Mouse (Mus musculus) testis, adult 2 months (tissue): ENCODE data around the gene Atl3. TPM values are rescaled to one million over a fixed set of nuclear protein-coding genes. Genes with fewer than 3 reads are reported as not detected.

Experiments
- H3K27ac ChIP-seq: fragments of 200-500 bp; 2 replicates; pipeline ENCODE4 v1.5.1; 2012; ENCODE audit warnings: low read depth, low read length; ENCODE audit not compliant: control insufficient read depth, insufficient read depth
- H3K27me3 ChIP-seq: fragments of 200-500 bp; 2 replicates; pipeline ENCODE4 v1.6.1; 2012; ENCODE audit warnings: mild to moderate bottlenecking, low read length, moderate library complexity; ENCODE audit not compliant: control insufficient read depth, insufficient read depth
- H3K36me3 ChIP-seq: fragments of 200-500 bp; 2 replicates; pipeline ENCODE4 v1.6.1; 2012; ENCODE audit warnings: mild to moderate bottlenecking, low read length; ENCODE audit not compliant: control insufficient read depth, insufficient read depth
- H3K4me1 ChIP-seq: fragments of 200-500 bp; 2 replicates; pipeline ENCODE4 v1.6.1; 2012; ENCODE audit warnings: low read length; ENCODE audit not compliant: control insufficient read depth, insufficient read depth
- H3K4me3 ChIP-seq: fragments of 200-500 bp; 2 replicates; pipeline ENCODE4 v1.5.1; 2012; ENCODE audit warnings: low read depth, mild to moderate bottlenecking, low read length, moderate library complexity, mixed read lengths; ENCODE audit not compliant: control insufficient read depth
- CTCF ChIP-seq: fragments of 200-500 bp; IDR thresholded peaks from 2 replicates; pipeline ENCODE4 v1.5.1; 2012; ENCODE audit warnings: low read depth, mild to moderate bottlenecking, inconsistent platforms, low read length, moderate library complexity; ENCODE audit not compliant: control insufficient read depth, insufficient read depth, insufficient replicate concordance
- POLR2A ChIP-seq: fragments of 200-500 bp; IDR thresholded peaks from 2 replicates; pipeline ENCODE4 v1.6.1; 2012; ENCODE audit warnings: low read depth, mild to moderate bottlenecking, inconsistent platforms, low read length, moderate library complexity; ENCODE audit not compliant: control insufficient read depth
- polyA plus RNA-seq: library from polyadenylated mRNA; depleted of rRNA; stranded (reverse); fragments of >200 nt; gene quantifications from 2 replicates; pipeline ENCODE4 v1.2.3, GENCODE M21; 2012

Atl3 gene
- polyA plus RNA-seq, 1 experiment = 188 TPM

DNA sequence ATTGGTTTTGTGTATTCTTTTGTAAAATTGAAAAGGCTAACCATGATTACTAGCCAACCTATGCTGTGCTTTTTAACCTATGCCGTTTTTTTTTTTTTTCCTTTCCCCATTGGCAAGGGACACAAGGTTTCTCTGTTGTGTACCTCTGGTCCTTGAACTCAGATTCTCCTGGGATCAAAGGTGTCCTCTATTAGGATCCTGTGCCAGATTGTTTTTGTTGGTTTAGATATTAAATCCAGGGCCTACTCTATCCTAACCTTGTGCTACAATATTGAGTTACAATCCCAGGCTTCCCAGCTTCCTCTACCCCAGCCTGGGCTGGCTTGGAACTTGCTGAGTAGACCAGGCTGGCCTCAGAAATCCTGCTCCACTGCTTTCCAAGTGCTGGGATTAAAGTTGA, 6.9 kb downstream of the Atl3 start:
- H3K4me1 ChIP-seq = peaks cover under 1% of the 10 kb centered on the region; the same call in 1 of the 2 replicates
- H3K36me3 ChIP-seq = no peaks in the 10 kb centered on the region
- TF ChIP-seq POLR2A (no peak), CTCF (no peak)
- no peak overlapping the region for H3K4me3 ChIP-seq
- H3K27me3 ChIP-seq = no peaks in the 10 kb centered on the region
- no peak overlapping the region for H3K27ac ChIP-seq

DNA sequence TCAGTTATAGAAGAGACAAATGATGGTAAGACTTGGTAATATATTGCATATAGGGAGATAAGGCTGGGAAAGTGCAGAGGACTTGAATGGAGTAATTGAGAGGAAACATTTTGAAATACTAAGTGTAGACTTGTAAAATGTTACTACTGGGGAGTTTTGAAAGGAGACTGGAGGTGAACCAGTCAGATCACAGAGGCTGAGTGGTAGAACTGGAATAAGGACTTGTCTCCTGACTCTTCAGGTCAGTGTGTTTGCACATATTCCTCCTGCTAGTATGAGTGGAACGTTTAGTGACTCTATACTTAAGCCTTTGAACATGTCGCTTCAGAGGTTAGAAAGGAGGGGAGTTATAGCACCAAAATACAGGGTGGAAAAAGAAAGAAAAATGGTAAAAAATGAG, 8.6 kb downstream of the Atl3 start:
- Histone ChIP-seq H3K36me3 (no peaks in the 10 kb centered on the region), H3K27me3 (no peaks in the 10 kb centered on the region), H3K4me1 (no peaks in the 10 kb centered on the region; the same call in 1 of the 2 replicates), H3K27ac (no peak overlapping the region), H3K4me3 (no peak overlapping the region)
- TF ChIP-seq POLR2A (no peak), CTCF (no peak)

DNA sequence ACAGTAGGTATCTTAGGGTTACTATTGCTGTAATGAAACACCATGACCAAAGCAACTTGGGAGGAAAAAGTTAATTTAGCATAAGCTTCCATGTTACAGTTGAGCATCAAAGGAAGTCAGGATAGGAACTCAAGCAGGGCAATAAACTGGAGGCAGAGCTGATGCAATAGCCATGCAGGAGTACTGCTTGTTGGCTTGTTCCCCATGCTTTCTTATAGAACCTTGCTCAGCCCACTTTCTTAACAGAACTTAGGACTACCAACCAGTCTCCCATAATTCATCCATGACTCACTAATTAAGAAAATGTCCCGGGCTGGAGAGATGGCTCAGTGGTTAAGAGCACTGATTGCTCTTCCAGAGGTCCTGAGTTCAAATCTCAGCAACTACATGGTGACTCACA, 12.5 kb downstream of the Atl3 start:
- no peak for TF ChIP-seq POLR2A
- no peak for TF ChIP-seq CTCF
- H3K4me1 ChIP-seq = no peaks in the 10 kb centered on the region
- no peak overlapping the region for H3K27ac ChIP-seq
- H3K27me3 ChIP-seq = no peaks in the 10 kb centered on the region
- H3K4me3 ChIP-seq = no peak overlapping the region
- no peaks in the 10 kb centered on the region for H3K36me3 ChIP-seq

DNA sequence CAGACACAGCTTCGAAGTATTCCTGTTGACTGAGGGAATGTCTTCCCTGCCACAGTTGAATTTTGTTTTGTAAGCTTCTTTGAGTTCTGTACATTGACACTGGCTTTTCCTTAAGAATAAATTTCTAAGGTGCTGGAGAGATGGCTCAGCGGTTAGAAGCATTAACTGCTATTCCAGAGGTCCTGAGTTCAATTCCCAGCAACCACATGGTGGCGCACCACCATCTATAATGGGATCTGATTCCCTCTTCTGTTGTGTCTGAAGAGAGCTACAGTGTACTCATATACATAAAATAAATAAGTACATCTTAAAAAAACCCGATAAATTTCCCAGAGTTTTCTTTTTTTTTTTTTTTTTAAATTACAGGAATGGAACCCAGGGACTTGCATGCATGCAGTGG, 14.2 kb downstream of the Atl3 start:
- Histone ChIP-seq H3K4me1 (no peaks in the 10 kb centered on the region), H3K4me3 (no peak overlapping the region), H3K27me3 (no peaks in the 10 kb centered on the region), H3K36me3 (no peaks in the 10 kb centered on the region), H3K27ac (no peak overlapping the region)
- no peak for TF ChIP-seq CTCF
- TF ChIP-seq POLR2A = no peak

DNA sequence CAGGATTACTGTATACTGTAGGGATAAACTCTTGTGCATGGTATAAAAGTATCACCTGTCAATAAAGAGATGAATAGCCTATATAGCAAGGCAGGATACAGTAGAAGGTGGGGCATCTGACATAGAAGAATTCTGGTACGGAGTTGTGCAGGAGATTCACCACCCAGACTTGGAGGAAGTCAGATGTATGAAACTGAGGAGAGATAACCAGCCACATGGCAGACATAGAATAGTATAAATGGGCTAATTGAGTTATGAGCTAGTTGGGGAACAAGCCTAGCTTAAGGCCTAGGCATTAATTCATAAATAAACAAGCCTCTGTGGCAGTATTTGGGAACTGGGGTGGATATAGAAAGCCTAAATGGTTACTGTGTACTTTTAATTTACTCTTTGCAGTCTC, 22.6 kb downstream of the Atl3 start:
- no peaks in the 10 kb centered on the region for H3K36me3 ChIP-seq
- no peak for TF ChIP-seq CTCF

DNA sequence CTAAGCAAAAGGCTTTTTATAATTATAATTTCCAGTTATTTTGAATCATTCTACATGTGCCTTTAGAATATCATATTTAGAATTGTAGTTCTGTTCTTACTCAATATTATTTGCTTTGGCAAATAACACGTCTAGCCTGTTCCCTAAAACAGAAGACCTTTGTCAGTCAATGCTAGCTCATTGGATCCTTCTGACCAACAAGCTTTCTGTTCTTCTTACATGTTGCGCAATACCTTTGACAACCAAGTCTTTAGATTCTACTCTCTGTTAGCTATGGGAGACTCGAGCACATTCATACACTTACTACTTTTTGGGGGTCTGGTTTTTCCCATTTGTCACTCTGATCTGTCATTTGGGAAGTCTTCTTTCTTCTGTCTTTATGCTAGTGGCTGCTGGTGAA, 27.8 kb downstream of the Atl3 start:
- TF ChIP-seq CTCF = no peak
- TF ChIP-seq POLR2A = no peak
- H3K27ac ChIP-seq = no peak overlapping the region
- H3K36me3 ChIP-seq = no peaks in the 10 kb centered on the region
- H3K27me3 ChIP-seq = no peaks in the 10 kb centered on the region
- no peaks in the 10 kb centered on the region for H3K4me1 ChIP-seq
- no peak overlapping the region for H3K4me3 ChIP-seq

More for the DNA sequence above, 22.6 kb downstream of the Atl3 start:
- Histone ChIP-seq H3K4me1 (no peaks in the 10 kb centered on the region), H3K4me3 (no peak overlapping the region), H3K27ac (no peak overlapping the region), H3K27me3 (no peaks in the 10 kb centered on the region)

DNA sequence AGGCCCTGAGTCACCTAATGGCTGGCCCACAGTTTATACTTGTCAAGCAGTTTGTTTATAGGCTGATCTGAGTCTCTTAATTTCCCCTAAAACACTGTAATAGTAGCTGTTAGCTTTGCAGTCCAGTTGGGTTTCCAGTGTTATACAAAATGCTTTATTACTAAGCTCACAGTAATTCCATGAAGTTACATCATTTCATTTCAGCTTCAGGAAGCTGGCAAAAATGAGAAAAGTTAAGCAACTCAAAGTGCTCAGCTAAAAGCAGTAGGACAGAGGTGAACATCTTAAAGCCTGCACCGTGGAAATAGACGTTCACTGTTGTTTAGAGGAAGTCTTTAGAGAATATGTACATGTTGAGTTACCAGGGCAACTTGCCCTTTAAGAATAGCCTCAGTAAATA, 29.0 kb downstream of the Atl3 start:
- TF ChIP-seq CTCF = no peak
- TF ChIP-seq POLR2A = no peak
- H3K27ac ChIP-seq = no peak overlapping the region
- H3K27me3 ChIP-seq = no peaks in the 10 kb centered on the region
- no peaks in the 10 kb centered on the region for H3K4me1 ChIP-seq
- no peaks in the 10 kb centered on the region for H3K36me3 ChIP-seq
- H3K4me3 ChIP-seq = no peak overlapping the region

DNA sequence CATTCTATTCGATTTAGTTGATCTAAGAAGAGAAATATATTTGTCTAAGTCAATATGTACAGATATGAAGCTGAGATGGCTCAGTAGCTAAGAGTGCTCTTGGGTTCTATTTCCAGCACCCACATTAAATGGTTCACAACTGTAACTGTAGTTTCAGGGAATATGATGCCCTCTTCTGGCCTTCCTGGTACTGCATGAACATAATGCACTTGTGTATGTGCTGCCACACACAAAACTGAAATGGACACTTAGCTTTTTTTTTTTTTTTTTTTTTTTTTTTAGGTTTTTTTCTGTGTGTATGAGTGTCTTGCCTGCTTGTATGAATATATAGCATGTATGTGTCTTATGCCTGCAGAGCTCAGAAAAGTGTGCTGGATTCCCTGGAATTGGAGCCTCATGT, 29.5 kb downstream of the Atl3 start:
- Histone ChIP-seq H3K4me1 (no peaks in the 10 kb centered on the region), H3K36me3 (no peaks in the 10 kb centered on the region), H3K27me3 (no peaks in the 10 kb centered on the region), H3K27ac (no peak overlapping the region), H3K4me3 (no peak overlapping the region)
- no peak for TF ChIP-seq CTCF
- no peak for TF ChIP-seq POLR2A
